Mouse (Mus musculus) stomach, postnatal 0 days (tissue): ENCODE data around the gene Eif4h.

Source experiments
- CTCF ChIP-seq: IDR thresholded peaks from 2 replicates; pipeline ENCODE4 v1.5.1; 2016; ENCODE audit warnings: antibody characterized with exemption, low read depth, mild to moderate bottlenecking, moderate library complexity
- EP300 ChIP-seq: optimal IDR thresholded peaks from 2 replicates; pipeline ENCODE3; 2016; ENCODE audit warnings: antibody characterized with exemption

- TF ChIP-seq CTCF (no peak), EP300 (no peak)
Measured at GRCm38 (mm10) chr5:134630835-134631234, 8.5 kb downstream of the Eif4h start.
